Mouse (Mus musculus): ENCODE measurements at regions not wholly inside any gene's neighbourhood (a gene's known extent, or its start where the extent isn't known, plus 50 kb on each side); places are given as distances from the start of the nearest gene placed in this dataset.

DNA sequence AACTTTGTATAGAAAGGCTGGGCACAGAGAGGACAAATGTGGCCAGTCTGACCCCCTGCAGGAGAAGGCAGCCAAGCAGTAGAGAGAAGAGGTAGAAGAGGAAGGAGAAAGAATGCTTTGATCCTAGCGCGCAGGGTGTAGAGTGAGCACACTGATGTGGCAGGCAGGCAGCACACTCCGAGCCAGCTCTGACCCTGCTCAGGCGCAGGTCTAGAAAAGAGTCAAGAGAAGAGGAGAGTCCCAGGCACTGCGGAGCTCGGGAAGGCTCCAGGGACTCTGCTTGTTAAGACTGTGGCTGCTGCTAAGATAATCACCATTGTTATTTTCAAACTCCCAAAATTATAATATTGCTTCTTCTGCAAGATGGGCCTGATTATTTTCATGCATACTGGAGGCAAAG, 389.3 kb upstream of the Cited2 start:
- TF ChIP-seq EP300 (IDR thresholded peaks at IDR 0.05; ENCODE audit: insufficient read depth, low read depth, low read length) (no peak), CTCF (IDR thresholded peaks at IDR 0.05; ENCODE audit: low read depth, low read length) (no peak), POLR2A (IDR thresholded peaks at IDR 0.05; ENCODE audit: insufficient read depth, low read length) (no peak)

All from ES-Bruce4 (cell line).